Mouse (Mus musculus) limb, embryonic 14.5 days (tissue): ENCODE results near the gene Crym. TPM values are rescaled to one million over a fixed set of nuclear protein-coding genes. Genes with fewer than 3 reads are reported as not detected.

ENCODE experiments used
- ATAC-seq: fragments of 200-750 bp; cut with Nextera tagmentation; 2 replicates; pipeline ENCODE4 v1.8.0; 2017; ENCODE audit warnings: low read depth, moderate number of reproducible peaks, moderate TSS enrichment; ENCODE audit not compliant: low FRiP score
- DNase-seq: peaks from one replicate; pipeline ENCODE4 v3.0.0-alpha.2; 2015; ENCODE audit warnings: low spot score
- H3K27ac ChIP-seq: fragments of 300-500 bp; sonication (generic); replicated peaks from 2 replicates; pipeline ENCODE4 v1.5.1; 2014; ENCODE audit warnings: low read depth, mild to moderate bottlenecking, low read length, moderate library complexity, mixed read lengths
- H3K27me3 ChIP-seq: fragments of 300-500 bp; sonication (generic); 2 replicates; pipeline ENCODE4 v1.6.1; 2014; ENCODE audit warnings: low read length, mixed read lengths; ENCODE audit not compliant: control insufficient read depth, insufficient read depth
- H3K36me3 ChIP-seq: fragments of 300-500 bp; sonication (generic); 2 replicates; pipeline ENCODE4 v1.6.1; 2014; ENCODE audit warnings: mild to moderate bottlenecking, low read length, moderate library complexity, mixed read lengths; ENCODE audit not compliant: control insufficient read depth, insufficient read depth
- H3K4me1 ChIP-seq: fragments of 300-500 bp; sonication (generic); 2 replicates; pipeline ENCODE4 v1.6.1; 2014; ENCODE audit warnings: antibody characterized with exemption, low read length, mixed read lengths; ENCODE audit not compliant: control insufficient read depth, insufficient read depth
- H3K4me2 ChIP-seq: fragments of 300-500 bp; sonication (generic); replicated peaks from 2 replicates; pipeline ENCODE4 v1.6.1; 2014; ENCODE audit warnings: low read depth, mild to moderate bottlenecking, low read length, moderate library complexity; ENCODE audit not compliant: severe bottlenecking
- H3K4me3 ChIP-seq: fragments of 300-500 bp; sonication (generic); replicated peaks from 2 replicates; pipeline ENCODE4 v1.5.1; 2014; ENCODE audit warnings: low read length
- H3K9ac ChIP-seq: fragments of 300-500 bp; sonication (generic); 2 replicates; pipeline ENCODE4 v1.6.1; 2014; ENCODE audit warnings: mild to moderate bottlenecking, low read depth, low read length, moderate library complexity; ENCODE audit not compliant: severe bottlenecking
- H3K9me3 ChIP-seq: fragments of 300-500 bp; sonication (generic); 2 replicates; pipeline ENCODE4 v1.6.1; 2016; ENCODE audit warnings: low read length; ENCODE audit not compliant: control insufficient read depth
- POLR2A ChIP-seq: fragments of 200-500 bp; IDR thresholded peaks from 2 replicates; pipeline ENCODE4 v1.8.0; 2012; ENCODE audit warnings: inconsistent platforms, mild to moderate bottlenecking, moderate library complexity, borderline replicate concordance; ENCODE audit not compliant: insufficient read depth, insufficient read length; ENCODE audit errors: extremely low read depth
- WGBS: fragments of 180-500 bp; shearing (Covaris S2); extraction: QIAGEN DNeasy Blood & Tissue Kit; methylation state at CpG from one replicate; pipeline ENCODE4 v1.1.7; 2014; 5-methylcytosine and 5-hydroxymethylcytosine counted together
- polyA plus RNA-seq, 2 experiments: library from polyadenylated mRNA; depleted of rRNA in 1 of 2; stranded (reverse) in 1 of 2; unstranded in 1 of 2; fragments of >200 nt; fragmentation: Nextera tagmentation in 1 of 2; extraction: Ambion mirVana in 1 of 2; gene quantifications; 2 replicates each; pipeline versions ENCODE4 v1.2.1 to v1.2.3; 2012 to 2014

Gene Crym
- polyA plus RNA-seq, 2 experiments: 12.3 to 12.9 TPM

DNA sequence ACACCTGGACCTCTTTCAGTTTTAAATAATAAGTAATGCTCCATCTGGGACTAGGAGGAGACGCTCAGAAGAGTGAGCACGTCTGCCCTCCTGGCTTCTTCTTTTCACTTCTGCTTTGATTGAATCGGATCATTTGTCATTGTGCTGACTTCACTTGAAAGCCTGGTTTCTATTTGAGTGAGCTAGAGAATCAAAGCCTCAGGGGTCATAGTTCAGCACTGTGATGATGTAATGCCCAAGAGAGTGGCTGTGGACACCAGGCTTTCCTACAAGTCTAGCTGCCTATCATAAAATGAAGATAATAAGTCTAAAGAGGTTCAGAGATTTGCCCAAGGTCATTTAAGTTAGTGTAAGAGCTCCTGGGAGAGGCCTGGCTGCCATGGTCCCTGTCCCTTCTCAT lies 51.7 kb downstream of the Crym start:
- no peak overlapping the region for H3K27ac ChIP-seq
- no peak overlapping the region for H3K9ac ChIP-seq
- ATAC-seq: no peak
- no peaks in the 10 kb centered on the region for H3K9me3 ChIP-seq
- no peaks in the 10 kb centered on the region for H3K4me1 ChIP-seq
- no peak overlapping the region for H3K4me3 ChIP-seq
- H3K27me3 ChIP-seq: no peaks in the 10 kb centered on the region
- WGBS: 27% methylated on average over 3 of the region's 3 CpGs
- TF ChIP-seq POLR2A: no peak
- H3K4me2 ChIP-seq: no peak overlapping the region
- no peak for DNase-seq
- H3K36me3 ChIP-seq: no peaks in the 10 kb centered on the region

- no peaks in the 10 kb centered on the region for H3K36me3 ChIP-seq
- H3K27ac ChIP-seq: no peak within 1 kb of the TSS
- H3K4me1 ChIP-seq: no peaks in the 10 kb centered on the region
- no peak within 1 kb of the TSS for H3K9ac ChIP-seq
- ATAC-seq: no peak
- TF ChIP-seq POLR2A: no peak
- DNase-seq: no peak
- H3K4me2 ChIP-seq: no peak within 1 kb of the TSS
- H3K4me3 ChIP-seq: no peak within 1 kb of the TSS
- no peaks in the 10 kb centered on the region for H3K9me3 ChIP-seq
- H3K27me3 ChIP-seq: no peaks in the 10 kb centered on the region
- WGBS: 67% methylated on average over 9 of the region's 9 CpGs
Observed at GRCm38 (mm10) chr7:120145191-120145590, 56.7 kb downstream of the Crym start, which contains the start of gene Zp2. Gene Zp2, minus strand, starts transcription at chr7:120145291.

GRCm38 (mm10) chr7:120142743-120143142 lies 59.2 kb downstream of the Crym start:
- no peaks in the 10 kb centered on the region for H3K9me3 ChIP-seq
- H3K27ac ChIP-seq: no peak overlapping the region
- no peak overlapping the region for H3K9ac ChIP-seq
- no peaks in the 10 kb centered on the region for H3K4me1 ChIP-seq
- no peak overlapping the region for H3K4me3 ChIP-seq
- H3K27me3 ChIP-seq: no peaks in the 10 kb centered on the region
- no peak for ATAC-seq
- DNase-seq: no peak
- TF ChIP-seq POLR2A: no peak
- H3K36me3 ChIP-seq: no peaks in the 10 kb centered on the region
- 84% methylated on average over 1 of the region's 1 CpGs for WGBS
- H3K4me2 ChIP-seq: no peak overlapping the region

Other genes with a start within 250 kb of the Crym start
- not detected in 2 replicates for gene Dnah3, start 106.8 kb downstream of the Crym start, polyA plus RNA-seq (2012; rRNA removed)
- 0.01 TPM in 1 of 2 replicates, not detected in the other for gene Dnah3, start 106.8 kb downstream of the Crym start, polyA plus RNA-seq (2014; fragmentation: Nextera tagmentation; extraction: Ambion mirVana)
- gene Tmem159, start 99.8 kb downstream of the Crym start, polyA plus RNA-seq (2012; rRNA removed): 11.7 and 14.2 TPM in 2 replicates
- gene Tmem159, start 99.8 kb downstream of the Crym start, polyA plus RNA-seq (2014; fragmentation: Nextera tagmentation; extraction: Ambion mirVana): 22.0 and 28.9 TPM in 2 replicates
- gene Zp2, start 56.8 kb downstream of the Crym start, polyA plus RNA-seq (2012; rRNA removed): 1.0 and 1.7 TPM in 2 replicates
- gene Zp2, start 56.8 kb downstream of the Crym start, polyA plus RNA-seq (2014; fragmentation: Nextera tagmentation; extraction: Ambion mirVana): 0.08 and 0.66 TPM in 2 replicates
- 0.03 TPM in 1 of 2 replicates, not detected in the other for gene Anks4b, start 28.3 kb downstream of the Crym start, polyA plus RNA-seq (2012; rRNA removed)
- gene Anks4b, start 28.3 kb downstream of the Crym start, polyA plus RNA-seq (2014; fragmentation: Nextera tagmentation; extraction: Ambion mirVana): not detected in 2 replicates
- 0.06 TPM in 1 of 2 replicates, not detected in the other for gene Abca14, start 1.9 kb upstream of the Crym start, polyA plus RNA-seq (2012; rRNA removed)
- gene Abca14, start 1.9 kb upstream of the Crym start, polyA plus RNA-seq (2014; fragmentation: Nextera tagmentation; extraction: Ambion mirVana): not detected in 2 replicates
- not detected in 2 replicates for gene Abca15, start 126.6 kb upstream of the Crym start, polyA plus RNA-seq (2012; rRNA removed)
- gene Abca15, start 126.6 kb upstream of the Crym start, polyA plus RNA-seq (2014; fragmentation: Nextera tagmentation; extraction: Ambion mirVana): not detected in 2 replicates
- gene Abca16, start 207.5 kb upstream of the Crym start, polyA plus RNA-seq (2012; rRNA removed): 0.03 TPM in 1 of 2 replicates, not detected in the other
- gene Abca16, start 207.5 kb upstream of the Crym start, polyA plus RNA-seq (2014; fragmentation: Nextera tagmentation; extraction: Ambion mirVana): 0.07 TPM in 1 of 2 replicates, not detected in the other